Mouse (Mus musculus) left cerebral cortex, postnatal 14 days (tissue): Measurements from ENCODE around the gene Tekt5. TPM values are rescaled to one million over a fixed set of nuclear protein-coding genes. Genes with fewer than 3 reads are reported as not detected.

Experiments
- DNase-seq, 2 experiments: peaks; one replicate each; pipeline ENCODE4 v3.0.0; 2021 to 2022; ENCODE audit warnings: low spot score in 2 of 2, mixed read lengths in 1 of 2
- intact Hi-C: fragments of 180-260 bp; cut with DNase I; formaldehyde crosslinking; loops from one replicate; pipeline ENCODE4 v1.15.1; 2025
- total RNA-seq, 2 experiments: library from RNA; stranded (reverse); gene quantifications; 2 replicates each; pipeline ENCODE4 v1.2.3; 2021

Tekt5 gene
- total RNA-seq, 2 experiments from 2014 or later: 4.1 to 6.5 TPM

GRCm38 (mm10) chr16:10311086-10311485 is 84.2 kb downstream of the Tekt5 start:
- intact Hi-C loops: no loop called here
- DNase-seq: no peak

DNA sequence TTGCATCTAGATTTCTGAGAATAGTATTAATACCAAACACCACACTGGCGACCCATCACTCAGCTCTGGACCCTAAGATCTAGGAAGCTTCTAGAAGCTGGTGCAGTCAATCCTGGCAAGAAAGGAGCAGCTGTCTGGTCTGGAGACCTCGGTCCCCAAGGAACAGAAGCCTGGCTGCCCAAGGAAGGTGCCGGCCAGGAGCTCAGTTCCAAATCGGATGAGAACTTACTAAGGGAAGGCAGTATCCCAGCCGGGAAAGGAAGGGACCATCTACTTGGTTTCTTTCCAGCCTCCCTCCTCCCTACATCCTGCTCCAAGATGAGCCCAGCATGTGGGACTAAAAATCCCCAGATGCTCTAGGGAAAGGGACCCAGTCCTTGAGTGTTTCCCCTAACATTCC is 84.8 kb downstream of the Tekt5 start:
- intact Hi-C loops: no loop called here

More for the DNA sequence above, 84.8 kb downstream of the Tekt5 start:
- DNase-seq: no peak

Other genes with a start within 250 kb of the Tekt5 start
- not detected for gene Rpl39l, start 225.3 kb downstream of the Tekt5 start, total RNA-seq
- gene Atf7ip2, start 202.8 kb downstream of the Tekt5 start, total RNA-seq: not detected
- gene Emp2, start 81.5 kb downstream of the Tekt5 start, total RNA-seq: 10 to 100 TPM; 19.8 to 22.7 TPM
- 10 to 100 TPM; 17.2 to 17.8 TPM for gene Nubp1, start 16.5 kb upstream of the Tekt5 start, total RNA-seq
- gene Tvp23a, start 51.9 kb upstream of the Tekt5 start, total RNA-seq: 10 to 100 TPM; 33.6 to 36.0 TPM
- under 1 TPM in 1 of 2 experiments, not detected in 1; 0.04 TPM for gene Ciita, start 84.6 kb upstream of the Tekt5 start, total RNA-seq
- 10 to 100 TPM; 43.5 to 50.3 TPM for gene Dexi, start 147.6 kb upstream of the Tekt5 start, total RNA-seq
- gene Clec16a, start 149.8 kb upstream of the Tekt5 start, total RNA-seq: 10 to 100 TPM; 74.1 to 76.7 TPM